Mouse (Mus musculus) heart, adult 8-10 months (tissue): ENCODE data around the gene Rara. TPM values are rescaled to one million over a fixed set of nuclear protein-coding genes. Genes with fewer than 3 reads are reported as not detected.
"Not testable (repeated sequence)": the region's sequence is repeated elsewhere in the genome, so short reads cannot be mapped to it uniquely, and the experiment has no call there.

Source experiments
- DNase-seq: peaks from one replicate; pipeline ENCODE4 v3.0.0; 2022; ENCODE audit warnings: low spot score
- total RNA-seq, 4 experiments: library from RNA; stranded (reverse); gene quantifications; 2 replicates each; pipeline ENCODE4 v1.2.4; 2022

Rara gene
- total RNA-seq, 4 experiments from 2014 or later, result 10.8 to 13.5 (median 11.9) TPM

GRCm38 (mm10) chr11:98922851-98923711, 4.5 kb upstream of the Rara start:
- DNase-seq, result not testable (repeated sequence)

GRCm38 (mm10) chr11:98924633-98925175, 2.9 kb upstream of the Rara start:
- no peak for DNase-seq

GRCm38 (mm10) chr11:98925265-98925721, 2.3 kb upstream of the Rara start:
- no peak for DNase-seq

- no peak for DNase-seq
These were observed 1.7 kb upstream of the Rara start for GRCm38 (mm10) chr11:98925868-98926311.

GRCm38 (mm10) chr11:98926553-98926952, 1.1 kb upstream of the Rara start:
- no peak for DNase-seq

- no peak for DNase-seq
These were observed 722 bp downstream of the Rara start for GRCm38 (mm10) chr11:98928186-98928893.

GRCm38 (mm10) chr11:98929503-98929902, 1.9 kb downstream of the Rara start:
- no peak for DNase-seq

- DNase-seq, result no peak
These were observed 2.5 kb downstream of the Rara start for GRCm38 (mm10) chr11:98930127-98930601.

- DNase-seq, result no peak
These were observed 3.3 kb downstream of the Rara start for GRCm38 (mm10) chr11:98930773-98931512.

- no peak for DNase-seq
These were observed 4.1 kb downstream of the Rara start for GRCm38 (mm10) chr11:98931513-98932292.

GRCm38 (mm10) chr11:98932293-98933091, 4.9 kb downstream of the Rara start:
- no peak for DNase-seq

GRCm38 (mm10) chr11:98933151-98933550, 5.5 kb downstream of the Rara start:
- peak; percentile 65 for DNase-seq

- not testable (repeated sequence) for DNase-seq
These were observed 6.2 kb downstream of the Rara start for GRCm38 (mm10) chr11:98933847-98934246.

- no peak for DNase-seq
These were observed 6.7 kb downstream of the Rara start for GRCm38 (mm10) chr11:98934367-98934766.

GRCm38 (mm10) chr11:98935123-98935522, 7.5 kb downstream of the Rara start:
- DNase-seq, result no peak

GRCm38 (mm10) chr11:98936170-98936569, 8.6 kb downstream of the Rara start:
- peak; percentile 78 for DNase-seq

- no peak for DNase-seq
These were observed 9.2 kb downstream of the Rara start for GRCm38 (mm10) chr11:98936606-98937409.

- DNase-seq, result peak; percentile 90
These were observed 9.8 kb downstream of the Rara start for GRCm38 (mm10) chr11:98937410-98937913.
